Comparison of ENCODE assay signal across 23 mouse cellular contexts in the genomic region with DNA sequence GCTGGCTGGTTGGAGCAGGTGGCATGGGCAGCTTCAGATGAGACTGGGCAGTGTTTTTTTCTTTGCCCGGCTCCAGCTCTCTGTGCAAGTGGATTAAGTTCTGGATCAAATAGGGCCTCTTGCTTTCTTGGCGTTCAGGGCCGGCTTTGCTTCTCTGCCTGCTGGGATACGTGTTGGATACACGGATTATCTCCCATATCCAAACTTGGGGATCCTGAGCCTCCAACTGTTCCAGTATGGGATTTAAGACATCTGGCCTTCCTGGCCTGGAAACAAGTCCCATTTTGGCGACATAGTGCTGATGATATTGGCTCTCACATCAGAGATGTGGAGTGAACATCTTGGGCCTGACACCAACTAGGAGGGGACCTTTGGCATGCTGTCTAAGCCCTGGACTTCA. TPM values are rescaled to one million over a fixed set of nuclear protein-coding genes. Genes with fewer than 3 reads are reported as not detected.
DNase-seq lines count a peak whose midpoint lies in the region; ATAC-seq and TF ChIP-seq lines count a peak whose summit lies in the region.
"Had no signal": no experiment of that assay in that cellular context is flagged by ENCODE, and none has a peak within 500 bp of the region (broad histone marks: within the 10 kb centered on the region; RNA-seq: fewer than 3 reads in every experiment).

No protein-coding gene starts in this region.

- peak; percentile 52 for DNase-seq in hindbrain, postnatal 0 days (ENCODE audit: low spot score)
- no peak for DNase-seq in hindbrain, embryonic 10.5 days (ENCODE audit: low spot score)
- DNase-seq in limb, embryonic 10.5 days (ENCODE audit: low spot score): no peak
- DNase-seq in retina, postnatal 1 day: peak; percentile 78
- DNase-seq in retina, embryonic 14.5 days (ENCODE audit: low spot score): no peak
- DNase-seq: adrenal gland, adult 2 months; adrenal gland, postnatal 10 days; adrenal gland, postnatal 25 days; cerebellum, adult 11 months; cerebellum, adult 18-20 months; cerebellum, adult 8-10 months; cerebellum, adult 9-11 months; cerebellum, postnatal 36 days; embryo, embryonic 11 days had no signal

- no peaks in the 10 kb centered on the region for H3K27me3 ChIP-seq in hindbrain, postnatal 0 days (ENCODE audit: insufficient read depth, low read length)
- H3K27me3 ChIP-seq in hindbrain, embryonic 10.5 days (ENCODE audit: insufficient read depth, poor library complexity, severe bottlenecking): 0 out of 2 replicates have a peak, but pooled peaks cover 11% of the 10 kb centered on the region
- H3K27me3 ChIP-seq in limb, embryonic 15.5 days: peaks cover 40% of the 10 kb centered on the region
- H3K27me3 ChIP-seq in limb, embryonic 10.5 days (ENCODE audit: low read depth, poor library complexity, severe bottlenecking): peaks cover 51% of the 10 kb centered on the region

- ATAC-seq in hindbrain, postnatal 0 days: peak; percentile 24; the same call in 1 of the 2 replicates
- ATAC-seq in limb, embryonic 15.5 days (ENCODE audit: insufficient number of reproducible peaks, low FRiP score, low TSS enrichment, low read depth): no peak
- ATAC-seq: forebrain, embryonic 14.5 days; forebrain, embryonic 16.5 days had no signal

- H3K27ac ChIP-seq in hindbrain, postnatal 0 days: no peak overlapping the region
- no peak overlapping the region for H3K27ac ChIP-seq in hindbrain, embryonic 10.5 days
- no peak overlapping the region for H3K27ac ChIP-seq in limb, embryonic 15.5 days
- H3K27ac ChIP-seq in limb, embryonic 10.5 days: no peak overlapping the region
- H3K27ac ChIP-seq: embryonic facial prominence, embryonic 13.5 days; embryonic facial prominence, embryonic 15.5 days; forebrain, embryonic 10.5 days; forebrain, embryonic 12.5 days had no signal

- no peaks in the 10 kb centered on the region for H3K9me3 ChIP-seq in hindbrain, postnatal 0 days (ENCODE audit: low read length)
- H3K9me3 ChIP-seq in hindbrain, embryonic 10.5 days: no peaks in the 10 kb centered on the region
- no peaks in the 10 kb centered on the region for H3K9me3 ChIP-seq in limb, embryonic 15.5 days
- H3K9me3 ChIP-seq in limb, embryonic 10.5 days (replicated peaks): no peaks in the 10 kb centered on the region
- H3K9me3 ChIP-seq: embryonic facial prominence, embryonic 13.5 days; embryonic facial prominence, embryonic 15.5 days; forebrain, embryonic 10.5 days; forebrain, embryonic 12.5 days had no signal

- 53% methylated on average over 6 of the region's 6 CpGs for WGBS in hindbrain, postnatal 0 days
- WGBS in hindbrain, embryonic 10.5 days: 81% methylated on average over 6 of the region's 6 CpGs
- WGBS in limb, embryonic 15.5 days: 73% methylated on average over 6 of the region's 6 CpGs
- 82% methylated on average over 6 of the region's 6 CpGs for WGBS in limb, embryonic 10.5 days

- H3K4me1 ChIP-seq in hindbrain, postnatal 0 days (ENCODE audit: insufficient read depth, low read length): peaks cover 6% of the 10 kb centered on the region; the same call in 1 of the 2 replicates
- H3K4me1 ChIP-seq in hindbrain, embryonic 10.5 days (replicated peaks): peaks cover 22% of the 10 kb centered on the region
- no peaks in the 10 kb centered on the region for H3K4me1 ChIP-seq in limb, embryonic 15.5 days
- 0 out of 2 replicates have a peak, but pooled peaks cover 3% of the 10 kb centered on the region for H3K4me1 ChIP-seq in limb, embryonic 10.5 days

- H3K36me3 ChIP-seq in hindbrain, postnatal 0 days (ENCODE audit: insufficient read depth, low read length): no peaks in the 10 kb centered on the region
- H3K36me3 ChIP-seq in hindbrain, embryonic 10.5 days: no peaks in the 10 kb centered on the region
- no peaks in the 10 kb centered on the region for H3K36me3 ChIP-seq in limb, embryonic 15.5 days
- H3K36me3 ChIP-seq in limb, embryonic 10.5 days: no peaks in the 10 kb centered on the region
- H3K36me3 ChIP-seq: embryonic facial prominence, embryonic 13.5 days; embryonic facial prominence, embryonic 15.5 days; forebrain, embryonic 10.5 days; forebrain, embryonic 12.5 days had no signal

- no peak overlapping the region for H3K4me2 ChIP-seq in hindbrain, postnatal 0 days (ENCODE audit: low read depth, low read length)
- no peak overlapping the region for H3K4me2 ChIP-seq in limb, embryonic 15.5 days
- H3K4me2 ChIP-seq: embryonic facial prominence, embryonic 13.5 days; embryonic facial prominence, embryonic 15.5 days; forebrain, embryonic 12.5 days had no signal

- H3K9ac ChIP-seq in hindbrain, postnatal 0 days (replicated peaks; ENCODE audit: low read length): no peak overlapping the region
- H3K9ac ChIP-seq in limb, embryonic 15.5 days: 0 out of 2 replicates have a peak overlapping the region, but pooled peaks have one; percentile 10
- H3K9ac ChIP-seq: embryonic facial prominence, embryonic 13.5 days; embryonic facial prominence, embryonic 15.5 days; forebrain, embryonic 12.5 days had no signal

- TF ChIP-seq CTCF in hindbrain, postnatal 0 days (IDR thresholded peaks at IDR 0.05; ENCODE audit: low read depth): no peak

- H3K4me3 ChIP-seq in hindbrain, postnatal 0 days (ENCODE audit: low read length): no peak overlapping the region
- no peak overlapping the region for H3K4me3 ChIP-seq in hindbrain, embryonic 10.5 days
- no peak overlapping the region for H3K4me3 ChIP-seq in limb, embryonic 15.5 days
- H3K4me3 ChIP-seq in limb, embryonic 10.5 days: no peak overlapping the region
- H3K4me3 ChIP-seq: embryonic facial prominence, embryonic 13.5 days; embryonic facial prominence, embryonic 15.5 days; erythroblast, embryonic 14.5 days; forebrain, embryonic 10.5 days; forebrain, embryonic 12.5 days had no signal

RNA-seq across cellular contexts. Expression of a gene that starts 21.9 kb away (rescaled TPM):
- total RNA-seq in hindbrain, postnatal 0 days (2014; rRNA removed): 30.1 and 32.0 TPM in 2 replicates
- 4.2 TPM in 2 replicates for polyA plus RNA-seq in hindbrain, postnatal 0 days (2015; fragmentation: Nextera tagmentation; extraction: Ambion mirVana)
- polyA plus RNA-seq in hindbrain, embryonic 10.5 days (2016; fragmentation: Nextera tagmentation; extraction: Ambion mirVana): 0.80 and 1.1 TPM in 2 replicates
- polyA plus RNA-seq in limb, embryonic 15.5 days (2015; fragmentation: Nextera tagmentation; extraction: Ambion mirVana): 0.19 and 0.38 TPM in 2 replicates
- 0.01 TPM in 1 of 2 replicates, not detected in the other for polyA plus RNA-seq in limb, embryonic 10.5 days (2016; fragmentation: Nextera tagmentation; extraction: Ambion mirVana)
- total RNA-seq: common myeloid progenitor, adult 5-6 weeks had no signal
- polyA plus RNA-seq: erythroblast, embryonic 14.5 days had no signal

Comparison
In these comparisons a context has a peak if more than half of its experiments do, and no peak if none do; other contexts are left out.
1. DNase-seq: peak in hindbrain, postnatal 0 days (single experiment) and retina, postnatal 1 day (single experiment); none in hindbrain, embryonic 10.5 days (single experiment), limb, embryonic 10.5 days (single experiment) and retina, embryonic 14.5 days (single experiment).